Mouse (Mus musculus): Measurements from ENCODE around the gene Emc10. TPM values are rescaled to one million over a fixed set of nuclear protein-coding genes. Genes with fewer than 3 reads are reported as not detected.

Gene Emc10
- polyA plus RNA-seq (2012; rRNA removed): 102 and 117 TPM in 2 replicates

DNA sequence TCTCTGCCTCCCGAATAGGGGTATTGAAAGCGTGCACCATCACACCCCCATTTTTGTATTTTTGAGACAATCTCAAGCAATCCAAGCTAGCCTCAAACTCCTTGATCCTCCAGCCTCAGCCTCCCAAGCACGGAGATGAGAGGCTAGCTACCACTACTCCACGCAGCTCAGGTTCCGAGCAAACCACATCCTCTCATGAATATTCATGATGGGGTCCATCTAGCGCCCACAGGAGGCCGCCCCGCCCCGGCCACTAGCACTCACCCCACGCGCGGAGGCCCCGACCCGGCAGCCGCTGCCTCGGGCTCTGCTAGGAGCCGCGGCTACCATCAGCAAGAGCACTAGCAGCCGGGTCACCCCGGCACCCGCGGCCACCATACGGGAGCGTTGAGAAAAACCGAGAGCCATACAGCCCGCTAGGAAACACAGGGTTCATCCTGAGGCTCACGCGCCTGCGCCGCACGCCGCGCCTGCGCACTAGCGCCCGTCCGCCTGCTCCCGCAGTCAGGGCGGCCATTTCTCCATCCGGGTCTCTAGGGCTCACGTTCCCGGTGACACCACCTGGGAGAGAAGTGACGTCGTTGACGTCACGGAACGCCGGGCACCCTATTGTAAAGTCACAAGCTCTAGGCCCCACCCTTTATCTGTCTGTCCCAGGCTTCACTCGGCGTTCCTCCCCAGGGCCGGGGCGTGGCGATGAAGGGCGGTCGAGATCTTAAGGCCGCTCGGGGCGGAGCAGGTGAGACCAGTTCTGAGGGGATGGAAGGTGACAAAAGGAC, at the start of gene Emc10, which contains the start of gene Fam71e1:
Gene Emc10, minus strand, starts transcription at position 538 of the 779 bp plus-strand sequence.
Gene Fam71e1, plus strand, starts transcription at position 590 of the 779 bp plus-strand sequence.

DNA sequence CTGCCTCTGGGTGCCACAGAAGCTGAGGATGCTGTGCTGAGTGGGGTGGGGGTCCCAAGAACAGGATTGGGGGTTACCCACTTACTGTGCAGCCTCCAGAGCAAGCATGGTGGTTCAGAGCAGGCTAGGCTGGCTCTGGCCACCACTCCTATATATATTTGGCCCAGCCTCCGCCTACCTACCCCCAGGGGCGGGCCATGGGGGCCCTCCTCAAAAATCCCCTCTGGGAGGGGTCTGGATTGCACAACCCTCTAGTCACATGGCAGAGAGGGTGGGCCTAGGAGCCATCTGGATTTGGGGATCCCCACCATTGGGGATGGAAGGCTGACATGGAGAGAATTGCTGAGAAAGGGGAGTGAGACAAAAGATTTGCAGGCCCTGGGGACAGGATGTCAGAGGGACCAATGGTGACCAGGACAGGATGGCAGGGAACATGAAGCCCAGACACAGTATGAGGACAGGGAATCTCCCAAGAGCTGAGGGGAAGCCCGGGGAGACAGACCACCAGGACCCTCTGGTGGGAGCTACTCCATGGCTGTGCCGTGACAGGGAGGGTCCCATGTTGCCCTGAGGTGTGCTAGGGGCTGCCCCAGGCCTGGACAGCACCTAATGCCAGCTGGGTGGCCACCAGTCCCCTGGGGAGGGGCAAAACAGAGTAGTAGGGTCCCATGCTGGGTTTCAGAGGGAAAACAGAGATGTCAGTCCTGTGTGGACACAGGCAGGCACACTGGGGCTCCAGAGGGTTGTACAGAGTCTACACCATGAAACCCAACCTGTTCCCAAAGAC, 35.8 kb upstream of the Emc10 start, which contains the start of gene Spib:
Gene Spib, minus strand, starts transcription at position 126 of the 787 bp plus-strand sequence.

DNA sequence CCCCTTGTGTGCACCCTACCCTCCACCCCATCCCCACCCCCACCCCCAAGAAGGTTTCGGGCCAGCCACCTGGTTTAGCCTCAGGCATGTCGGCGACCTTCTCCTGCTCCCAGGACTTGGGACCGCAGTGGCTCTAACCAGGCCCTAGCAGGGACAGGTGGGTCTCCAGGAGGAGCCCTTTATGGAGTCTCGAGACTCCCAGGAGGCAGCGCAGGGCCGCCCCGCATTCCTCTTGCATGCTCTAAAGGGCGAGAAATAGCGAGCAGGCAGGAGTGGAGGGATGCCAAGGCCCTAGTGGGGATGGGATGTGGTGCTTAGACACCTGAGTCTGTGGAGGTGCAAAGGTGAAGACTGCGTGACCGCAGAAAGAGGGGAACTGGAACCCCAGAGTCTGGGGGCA, 28.2 kb upstream of the Emc10 start, which contains the start of gene Mybpc2:
Gene Mybpc2, minus strand, starts transcription at position 155 of the 400 bp plus-strand sequence.

DNA sequence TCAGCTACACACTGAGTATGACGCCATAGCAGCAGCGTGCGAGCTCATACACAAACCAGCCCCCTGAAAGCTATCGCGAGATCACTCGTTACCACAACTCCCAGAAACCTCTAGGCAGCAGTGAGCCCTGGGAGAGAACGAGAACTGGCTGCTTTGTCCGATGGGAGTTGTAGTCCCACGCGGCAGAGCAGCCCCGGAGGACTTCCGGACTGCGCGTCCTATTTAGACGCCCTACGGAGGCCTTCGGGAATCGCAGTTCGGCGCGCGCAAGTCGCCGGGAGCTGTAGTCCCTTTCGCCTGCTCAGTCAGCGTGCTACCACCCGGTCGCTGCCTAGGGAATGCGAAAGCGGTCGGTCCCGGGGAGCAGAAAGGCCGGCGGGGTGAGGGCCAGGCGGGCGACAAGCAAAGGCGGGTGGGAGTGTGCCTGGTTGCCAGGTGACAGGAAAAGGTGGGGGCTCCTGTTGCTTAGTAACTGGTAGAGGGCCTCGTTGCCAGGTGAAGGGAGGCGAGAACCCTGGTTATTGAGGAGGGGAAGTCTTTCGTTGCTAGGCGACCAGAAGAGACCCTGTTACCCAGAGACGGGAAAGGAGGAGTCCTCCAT, 28.4 kb downstream of the Emc10 start, which contains the start of gene Josd2:
Gene Josd2, plus strand, starts transcription at position 170 of the 601 bp plus-strand sequence.

DNA sequence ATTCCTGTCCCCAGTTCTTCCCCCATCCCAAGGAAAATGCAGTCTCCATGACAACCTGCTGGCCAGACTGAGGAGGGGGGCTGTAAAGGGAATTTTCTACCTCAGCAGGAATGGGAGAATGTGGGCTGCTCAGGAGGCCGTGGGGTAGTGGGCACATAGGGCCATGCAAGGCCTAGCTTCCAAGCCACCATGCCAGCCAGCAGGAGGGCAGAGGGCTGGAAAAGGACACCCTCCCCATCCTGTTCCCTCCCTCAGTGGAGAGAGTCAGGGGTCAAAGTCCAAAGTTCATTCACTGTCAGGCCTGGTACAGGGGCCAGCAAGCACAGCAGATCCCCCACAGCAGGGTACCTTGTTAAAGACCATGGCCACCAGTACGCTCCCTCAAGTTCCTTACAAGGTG, 31.2 kb downstream of the Emc10 start, which contains the start of gene Aspdh:
Gene Aspdh, plus strand, starts transcription at position 281 of the 400 bp plus-strand sequence.

Other genes starting within 250 kb of the Emc10 start
- 0.86 and 1.6 TPM in 2 replicates for gene 1700028J19Rik, start 249.8 kb downstream of the Emc10 start, polyA plus RNA-seq (2012; rRNA removed)
- gene 2410002F23Rik, start 249.8 kb downstream of the Emc10 start, polyA plus RNA-seq (2012; rRNA removed): 151 and 244 TPM in 2 replicates
- gene Acp4, start 239.2 kb downstream of the Emc10 start, polyA plus RNA-seq (2012; rRNA removed): not detected in 2 replicates
- gene Gm15517, start 235.1 kb downstream of the Emc10 start, polyA plus RNA-seq (2012; rRNA removed): 0.78 TPM in 1 of 2 replicates, not detected in the other
- gene Clec11a, start 189.6 kb downstream of the Emc10 start, polyA plus RNA-seq (2012; rRNA removed): 1.2 and 1.5 TPM in 2 replicates
- 7.0 and 8.0 TPM in 2 replicates for gene Shank1, start 186.3 kb downstream of the Emc10 start, polyA plus RNA-seq (2012; rRNA removed)
- 1.9 and 2.4 TPM in 2 replicates for gene Syt3, start 112.4 kb downstream of the Emc10 start, polyA plus RNA-seq (2012; rRNA removed)
- gene 1700008O03Rik, start 110.7 kb downstream of the Emc10 start, polyA plus RNA-seq (2012; rRNA removed): 2.5 and 6.3 TPM in 2 replicates
- 62.6 and 90.8 TPM in 2 replicates for gene Lrrc4b, start 67.5 kb downstream of the Emc10 start, polyA plus RNA-seq (2012; rRNA removed)
- 7.5 and 7.7 TPM in 2 replicates for gene Aspdh, start 31.1 kb downstream of the Emc10 start, polyA plus RNA-seq (2012; rRNA removed)
- gene Josd2, start 28.5 kb downstream of the Emc10 start, polyA plus RNA-seq (2012; rRNA removed): 91.6 and 95.2 TPM in 2 replicates
- gene Fam71e1, start 52 bp upstream of the Emc10 start, polyA plus RNA-seq (2012; rRNA removed): 28.7 and 40.6 TPM in 2 replicates
- gene Mybpc2, start 28.1 kb upstream of the Emc10 start, polyA plus RNA-seq (2012; rRNA removed): 0.01 TPM in 1 of 2 replicates, not detected in the other
- gene Spib, start 35.5 kb upstream of the Emc10 start, polyA plus RNA-seq (2012; rRNA removed): 0.07 and 0.09 TPM in 2 replicates
- 107 and 108 TPM in 2 replicates for gene Pold1, start 52.3 kb upstream of the Emc10 start, polyA plus RNA-seq (2012; rRNA removed)
- gene Nr1h2, start 57.4 kb upstream of the Emc10 start, polyA plus RNA-seq (2012; rRNA removed): 76.6 and 80.4 TPM in 2 replicates
- gene Napsa, start 75.9 kb upstream of the Emc10 start, polyA plus RNA-seq (2012; rRNA removed): 0.13 and 0.20 TPM in 2 replicates
- 8.0 and 8.3 TPM in 2 replicates for gene Kcnc3, start 94.1 kb upstream of the Emc10 start, polyA plus RNA-seq (2012; rRNA removed)
- gene Myh14, start 174.3 kb upstream of the Emc10 start, polyA plus RNA-seq (2012; rRNA removed): 1.2 TPM in 2 replicates
- gene Izumo2, start 212.2 kb upstream of the Emc10 start, polyA plus RNA-seq (2012; rRNA removed): not detected in 2 replicates